Mouse (Mus musculus) left cerebral cortex, adult 11 months (tissue): ENCODE results near the gene Tnfrsf13c.

ENCODE experiments used
- DNase-seq: peaks from one replicate; pipeline ENCODE4 v3.0.0; 2022; ENCODE audit warnings: low spot score

Tnfrsf13c gene

DNA sequence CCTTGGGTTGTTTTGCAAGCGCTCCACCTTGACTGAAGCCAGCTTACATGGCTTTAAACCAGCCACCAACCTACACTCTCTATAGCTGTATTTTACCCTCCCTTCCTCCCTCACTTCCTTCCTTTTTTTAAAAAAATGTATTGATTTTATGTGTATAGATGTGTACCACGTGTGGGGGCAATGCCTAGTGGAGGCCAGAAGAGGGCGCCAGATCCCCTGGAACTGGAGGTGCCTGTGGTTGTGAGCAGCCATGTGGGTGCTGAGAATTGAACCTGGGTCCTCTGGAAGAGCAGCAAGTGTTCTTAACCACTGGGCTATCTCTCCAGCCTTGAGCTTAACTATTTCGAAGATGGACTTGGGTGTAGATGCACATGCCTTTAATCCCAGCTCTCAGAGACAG is 41.9 kb downstream of the Tnfrsf13c start:
- DNase-seq, result no peak

GRCm38 (mm10) chr15:82181131-82181530 is 43.0 kb downstream of the Tnfrsf13c start:
- no peak for DNase-seq

DNA sequence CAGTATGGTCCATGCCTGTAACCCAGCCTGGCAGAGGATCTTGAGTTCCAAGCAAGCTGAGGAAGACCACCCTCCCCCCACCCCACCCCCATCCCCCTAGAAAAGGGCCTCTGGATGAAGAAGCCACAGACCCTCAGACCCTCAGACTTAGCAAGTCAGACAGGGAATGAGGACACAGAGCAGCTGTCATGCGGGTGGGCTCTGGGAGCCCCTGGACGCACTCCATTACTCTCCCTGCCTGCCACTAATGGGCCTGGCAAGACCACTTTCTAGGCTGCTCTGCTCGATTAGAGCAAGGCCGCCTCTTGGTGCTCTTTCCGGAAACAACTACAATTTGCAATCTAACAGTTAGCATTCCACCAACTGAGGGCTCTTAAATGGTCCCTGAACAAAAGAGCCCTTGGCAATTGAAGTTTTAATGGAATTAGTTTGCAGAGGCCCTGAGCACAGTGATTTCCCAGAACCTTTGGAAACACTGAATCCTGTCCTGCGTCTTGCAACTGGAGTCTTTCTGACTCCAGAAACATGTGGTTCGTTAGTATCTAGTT is 46.4 kb downstream of the Tnfrsf13c start:
- no peak for DNase-seq

GRCm38 (mm10) chr15:82175091-82175490 is 49.1 kb downstream of the Tnfrsf13c start:
- no peak for DNase-seq

DNA sequence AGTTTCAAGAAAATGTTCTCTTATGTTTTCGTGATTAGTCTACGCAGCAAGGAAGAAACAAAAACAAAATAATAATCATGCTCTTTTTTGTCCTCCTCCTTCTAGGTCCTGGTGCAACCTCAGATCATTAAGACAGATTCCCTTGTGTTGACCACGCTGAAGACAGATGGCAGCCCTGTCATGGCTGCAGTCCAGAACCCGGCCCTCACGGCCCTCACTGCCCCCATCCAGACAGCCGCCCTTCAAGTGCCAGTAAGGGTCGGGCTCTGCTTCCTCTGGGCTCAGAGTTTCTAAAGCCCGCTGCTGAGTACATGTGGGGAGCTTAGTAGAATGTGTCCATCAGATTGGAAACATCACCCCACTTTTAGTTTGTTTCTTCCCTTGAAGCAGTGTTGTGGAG is 51.5 kb downstream of the Tnfrsf13c start:
- no peak for DNase-seq
